Mouse (Mus musculus) layer of hippocampus, adult 8-10 months (tissue): ENCODE data around the gene Arhgef1. TPM values are rescaled to one million over a fixed set of nuclear protein-coding genes. Genes with fewer than 3 reads are reported as not detected.
A peak's percentile ranks its signal among the peaks of the same experiment; 100 is the strongest.
"Not testable (repeated sequence)": the region's sequence is repeated elsewhere in the genome, so short reads cannot be mapped to it uniquely, and the experiment has no call there.

Experiments
- DNase-seq, 2 experiments: peaks; one replicate each; pipeline ENCODE4 v3.0.0; 2022; ENCODE audit warnings: low spot score in 2 of 2
- total RNA-seq, 4 experiments: library from RNA; stranded (reverse); gene quantifications; 2 replicates each; pipeline ENCODE4 v1.2.4; 2022

The Arhgef1 gene
- total RNA-seq, 4 experiments from 2014 or later: 94.8 to 111 (median 99.3) TPM

DNA sequence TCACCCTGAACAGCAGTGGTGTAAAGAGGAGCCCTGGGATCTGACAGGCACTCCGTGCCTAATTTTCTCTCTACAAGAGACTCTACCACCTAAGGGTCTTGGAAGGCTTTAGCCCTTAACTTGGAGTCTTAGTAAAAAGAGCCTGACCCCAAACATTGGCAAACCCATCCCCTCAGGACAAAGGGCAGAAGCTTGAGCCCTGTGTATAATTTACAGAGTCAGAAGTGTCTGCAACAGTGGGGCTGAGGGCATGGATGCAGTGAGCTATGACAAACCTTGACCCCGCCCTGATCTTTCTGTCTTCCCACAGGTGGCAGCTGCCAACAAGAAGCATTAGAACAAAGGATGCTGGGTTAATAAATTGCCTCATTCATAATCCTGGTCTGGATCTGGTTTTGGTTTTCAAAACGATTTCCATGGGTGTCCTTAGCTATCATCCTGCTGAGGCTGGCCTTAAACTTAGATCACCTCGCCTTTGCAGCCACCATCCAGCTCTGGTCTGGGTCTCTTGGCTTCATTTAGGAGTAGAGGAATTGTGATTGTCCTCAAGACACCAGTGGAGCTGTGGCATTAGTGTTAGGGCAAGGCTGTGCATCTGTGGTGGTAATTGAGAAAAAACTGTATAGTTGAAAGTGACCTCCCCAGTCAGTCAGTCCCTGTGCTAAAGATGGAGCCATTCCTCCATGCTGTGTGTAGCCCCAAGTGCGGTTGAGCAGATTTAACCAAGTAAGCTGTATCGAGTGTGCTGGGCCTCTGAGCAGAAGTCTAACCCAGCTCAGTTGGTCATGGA, 13.1 kb upstream of the Arhgef1 start:
- no peak for DNase-seq

DNA sequence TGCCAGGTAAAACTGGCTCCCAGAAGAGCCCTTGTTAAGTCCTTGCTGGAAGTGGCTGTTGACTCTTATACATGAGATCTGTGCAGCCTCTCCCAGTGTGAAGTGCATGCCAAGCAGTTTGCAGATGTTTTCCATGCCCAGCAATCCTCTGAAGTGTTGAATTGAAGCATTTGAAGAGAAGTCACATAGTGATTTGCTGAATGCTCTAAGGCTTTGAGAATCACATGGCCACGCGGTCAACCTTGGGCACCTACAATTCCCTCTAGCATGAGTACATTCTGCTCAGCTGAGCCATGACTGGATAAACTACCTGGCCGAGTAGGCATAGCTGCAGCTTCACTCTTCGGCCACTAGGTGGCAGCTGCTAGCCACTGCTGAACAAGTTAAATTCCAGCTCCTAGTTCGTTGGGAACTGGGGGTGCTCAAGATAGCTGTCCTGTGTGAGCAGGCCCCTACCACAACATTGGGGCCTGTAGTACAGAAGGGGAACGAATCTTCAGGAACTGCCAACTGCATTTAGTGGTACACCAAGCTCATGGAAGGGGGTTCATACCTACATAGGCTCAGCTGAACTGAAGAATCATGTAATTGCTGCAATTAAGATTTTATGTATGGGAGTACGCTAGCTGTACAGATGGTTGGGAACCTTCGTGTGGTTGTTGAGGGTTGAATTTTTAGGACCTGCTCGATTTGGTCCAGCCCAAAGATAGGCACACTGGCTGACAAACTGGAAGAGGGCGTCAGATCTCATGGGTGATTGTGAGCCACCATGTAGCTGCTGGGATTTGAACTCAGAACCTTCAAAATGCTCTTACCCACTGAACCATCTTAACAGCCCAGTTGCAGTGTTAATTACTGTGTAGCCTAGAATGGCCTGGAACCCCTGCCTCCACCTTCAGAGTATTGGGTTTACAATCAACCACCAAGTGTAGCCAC, 12.2 kb upstream of the Arhgef1 start:
- DNase-seq: peak; percentile 39 to 69

DNA sequence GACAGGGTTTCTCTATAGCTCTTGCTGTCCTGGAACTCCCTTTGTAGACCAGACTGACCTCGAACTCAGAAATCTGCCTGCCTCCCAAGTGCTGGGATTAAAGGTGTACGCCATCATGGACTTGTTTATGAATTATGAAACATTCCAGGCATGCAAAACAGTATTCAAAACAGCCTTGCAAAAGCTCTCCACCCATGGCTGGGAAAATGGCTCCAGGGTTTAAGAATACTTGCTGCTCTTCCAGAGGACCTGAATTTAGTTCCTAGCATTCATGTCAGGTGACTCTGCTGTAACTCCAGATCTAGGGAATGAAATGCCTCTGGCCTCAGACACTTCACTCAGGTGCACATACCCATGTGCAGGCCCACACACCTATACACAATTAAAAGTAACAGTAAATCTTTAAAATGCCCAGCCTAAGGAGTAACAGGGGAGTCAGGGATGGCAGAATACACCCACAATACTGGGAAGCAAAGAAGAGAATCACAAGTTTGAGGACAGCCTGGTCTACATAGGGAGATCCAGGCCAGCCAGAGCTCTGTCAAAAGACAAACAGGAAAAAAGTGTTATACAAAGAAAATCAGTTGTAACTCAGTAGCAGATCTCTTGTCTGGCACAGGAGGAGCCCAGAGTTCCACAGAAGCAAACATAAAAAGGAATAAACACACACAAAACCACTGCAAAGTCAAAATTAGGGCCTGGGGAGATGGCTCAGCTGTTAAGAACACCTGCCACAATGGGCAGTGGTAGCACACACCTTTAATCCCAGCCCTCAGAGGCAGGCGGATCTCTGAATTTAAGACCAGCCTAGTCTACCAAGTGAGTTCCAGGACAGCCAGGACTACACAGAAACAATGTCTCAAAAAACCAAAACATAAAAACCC, 11.2 kb upstream of the Arhgef1 start:
- no peak for DNase-seq

DNA sequence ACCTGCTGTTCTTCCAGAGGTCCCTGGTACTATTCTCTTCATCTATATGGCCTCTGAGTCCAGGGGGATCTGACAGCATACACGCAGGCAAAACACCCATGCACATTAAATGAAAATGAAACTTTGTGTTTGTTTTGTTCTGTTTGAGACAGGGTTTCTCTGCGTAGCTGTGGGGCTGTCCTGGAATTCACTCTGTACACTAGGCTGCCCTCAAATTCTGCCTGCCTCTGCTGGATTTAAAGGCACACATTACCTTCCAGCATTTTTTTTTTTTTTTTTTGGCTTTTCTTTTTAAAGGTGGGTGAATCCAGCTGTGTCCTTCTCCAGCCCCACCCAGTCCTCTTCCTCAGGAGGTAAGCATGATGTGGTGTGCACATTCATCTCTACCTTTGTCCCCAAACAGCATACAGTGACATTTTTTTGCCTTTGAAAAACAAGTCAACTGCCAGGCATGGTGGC, 10.6 kb upstream of the Arhgef1 start:
- no peak for DNase-seq

DNA sequence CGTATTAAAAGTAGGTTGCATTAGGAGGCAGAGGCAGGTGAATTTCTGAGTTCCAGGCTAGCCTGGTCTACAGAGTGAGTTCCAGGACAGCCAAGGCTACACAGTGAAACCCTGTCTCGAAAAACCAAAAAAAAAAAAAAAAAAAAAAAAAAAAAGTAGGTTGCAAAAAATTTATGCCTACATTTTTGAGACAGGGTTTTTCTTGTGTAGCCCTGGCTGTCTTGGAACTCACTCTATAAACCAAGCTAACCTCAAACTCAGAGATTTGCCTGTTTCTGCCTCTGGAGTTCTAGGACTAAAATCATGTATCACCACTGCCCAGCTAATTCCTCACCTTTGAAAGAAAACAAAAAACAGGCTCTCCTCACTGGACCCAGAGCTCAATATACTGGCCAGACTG, 7.0 kb upstream of the Arhgef1 start:
- not testable (repeated sequence) for DNase-seq

DNA sequence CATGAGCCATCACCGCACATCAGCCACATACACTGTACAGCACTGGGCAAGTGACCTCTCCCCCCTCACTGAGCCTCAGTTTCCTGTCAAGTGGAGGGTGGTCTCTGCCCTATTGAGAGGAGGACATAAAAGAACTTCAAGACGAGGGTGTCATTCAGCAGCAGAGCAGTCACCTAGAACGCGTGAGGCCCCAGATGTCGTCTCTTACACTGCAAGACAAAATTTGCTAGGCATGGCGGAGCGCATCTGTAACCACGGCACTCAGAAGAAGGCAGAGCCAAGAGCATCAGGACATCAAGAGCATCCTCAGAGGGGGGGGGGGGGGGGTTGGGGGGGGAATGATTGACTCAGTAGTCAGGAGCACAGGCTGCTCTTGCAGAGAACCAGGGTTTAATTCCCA, 6.4 kb upstream of the Arhgef1 start:
- DNase-seq: no peak

DNA sequence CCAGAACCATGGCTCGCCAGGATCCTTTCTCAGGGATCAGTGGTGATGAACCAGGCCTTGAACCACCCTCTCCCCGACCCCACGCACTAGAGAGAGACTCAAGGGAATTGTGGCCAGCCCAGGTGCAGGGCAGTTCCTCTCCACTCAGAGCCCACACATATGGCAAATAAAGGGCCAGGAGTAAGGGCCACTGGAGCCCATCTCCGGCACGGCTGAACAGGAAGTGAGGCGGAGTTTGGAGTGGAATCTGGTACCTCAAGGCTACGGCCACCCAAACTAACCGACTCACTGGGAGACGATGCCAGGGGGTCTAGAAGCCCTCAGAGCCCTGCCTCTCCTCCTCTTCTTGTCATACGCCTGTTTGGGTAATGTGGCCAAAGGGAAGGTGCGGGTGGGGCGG, 5.5 kb upstream of the Arhgef1 start, which contains the start of gene Cd79a:
TSS of gene Cd79a (plus strand) at position 158 of the 400 bp plus-strand sequence.
- no peak for DNase-seq

DNA sequence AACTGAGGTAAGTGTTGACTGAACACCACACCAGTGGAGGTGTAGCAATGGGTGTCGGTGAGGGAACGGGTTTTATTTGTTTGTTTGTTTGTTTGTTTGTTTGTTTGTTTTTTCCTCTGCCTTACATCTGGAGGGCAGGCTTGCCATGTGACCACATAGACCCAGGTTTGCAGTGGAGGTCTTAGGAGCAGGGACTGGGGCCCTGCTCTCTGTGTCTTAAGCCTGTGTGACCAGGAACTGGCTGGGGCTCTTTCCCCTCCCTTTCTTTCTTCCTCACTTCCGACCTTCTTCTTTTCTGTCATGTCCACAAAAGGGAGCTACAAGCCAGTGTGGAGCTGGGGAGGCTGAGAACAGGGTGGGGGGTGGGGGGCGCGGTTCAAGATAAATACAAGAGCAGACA, 4.8 kb upstream of the Arhgef1 start:
- no peak for DNase-seq

DNA sequence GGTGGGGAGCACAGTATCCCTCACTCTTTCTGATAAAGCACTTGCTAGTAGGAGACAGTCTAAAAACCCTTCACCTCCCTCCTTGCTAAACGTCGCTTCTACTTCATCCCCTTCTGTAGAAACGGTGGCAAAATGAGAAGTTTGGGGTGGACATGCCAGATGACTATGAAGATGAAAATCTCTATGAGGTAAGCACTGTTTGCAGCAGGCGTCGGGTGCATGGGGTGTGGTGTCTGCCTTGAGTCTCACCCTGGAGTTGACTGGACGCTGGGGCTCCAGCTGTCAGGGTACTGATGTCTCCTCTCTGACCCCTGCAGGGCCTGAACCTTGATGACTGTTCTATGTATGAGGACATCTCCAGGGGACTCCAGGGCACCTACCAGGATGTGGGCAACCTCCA, 1.6 kb upstream of the Arhgef1 start:
- DNase-seq: no peak

DNA sequence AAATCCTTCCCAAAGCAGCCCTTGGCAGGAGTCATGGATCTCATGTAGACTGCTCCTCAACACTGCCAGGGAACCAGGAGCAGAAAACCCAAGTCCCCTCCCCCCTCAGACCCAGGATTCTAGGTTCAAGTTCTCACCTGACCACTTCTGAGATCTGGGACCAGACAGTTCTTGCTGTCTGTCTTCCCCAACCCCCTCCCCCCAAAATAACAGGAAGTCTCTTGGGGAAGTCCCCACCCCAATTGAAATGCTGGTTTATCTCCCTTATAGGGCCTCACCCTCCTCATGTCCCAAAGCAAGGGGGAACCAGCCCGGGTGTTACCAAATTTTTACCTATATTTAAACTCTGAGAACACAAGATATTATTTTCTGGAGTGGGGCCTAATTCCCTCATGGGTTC, 870 bp upstream of the Arhgef1 start:
- no peak for DNase-seq

DNA sequence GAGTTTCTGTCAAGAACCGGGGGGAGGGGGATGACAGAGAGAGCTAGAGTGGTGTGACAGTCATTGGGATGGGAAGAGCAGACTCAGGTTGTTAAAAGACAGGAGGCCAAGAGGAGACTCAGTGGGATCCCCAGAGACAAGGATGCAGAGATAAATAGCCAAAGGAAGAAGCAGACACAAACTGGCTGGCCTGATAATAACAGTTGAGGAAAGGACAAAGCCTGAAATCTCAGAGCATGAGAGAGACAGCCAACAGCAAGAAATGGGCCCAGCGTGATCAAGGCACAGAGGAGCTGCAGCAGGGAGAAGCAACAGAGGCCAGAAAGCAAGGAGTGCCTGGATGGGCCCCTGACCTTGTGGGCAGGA, 465 bp upstream of the Arhgef1 start:
- no peak for DNase-seq

DNA sequence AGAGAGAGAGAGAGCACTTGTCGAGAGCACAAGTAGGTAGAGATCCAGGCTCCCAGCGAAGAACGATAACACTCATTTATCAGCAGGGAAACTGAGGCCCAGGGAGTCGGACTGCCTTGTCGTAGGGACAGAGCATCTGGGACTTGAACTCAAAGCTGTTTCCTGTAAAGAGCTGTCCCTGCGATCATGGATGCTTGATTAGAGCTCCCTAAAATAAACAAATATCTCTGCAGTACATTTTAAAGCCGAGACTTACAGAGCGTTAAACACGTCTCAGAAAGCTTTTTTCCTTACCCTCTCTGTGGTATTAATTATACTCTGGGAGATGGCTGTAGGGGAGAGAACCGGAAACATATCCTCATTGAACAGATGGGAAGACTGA, 723 bp downstream of the Arhgef1 start:
- DNase-seq: no peak

DNA sequence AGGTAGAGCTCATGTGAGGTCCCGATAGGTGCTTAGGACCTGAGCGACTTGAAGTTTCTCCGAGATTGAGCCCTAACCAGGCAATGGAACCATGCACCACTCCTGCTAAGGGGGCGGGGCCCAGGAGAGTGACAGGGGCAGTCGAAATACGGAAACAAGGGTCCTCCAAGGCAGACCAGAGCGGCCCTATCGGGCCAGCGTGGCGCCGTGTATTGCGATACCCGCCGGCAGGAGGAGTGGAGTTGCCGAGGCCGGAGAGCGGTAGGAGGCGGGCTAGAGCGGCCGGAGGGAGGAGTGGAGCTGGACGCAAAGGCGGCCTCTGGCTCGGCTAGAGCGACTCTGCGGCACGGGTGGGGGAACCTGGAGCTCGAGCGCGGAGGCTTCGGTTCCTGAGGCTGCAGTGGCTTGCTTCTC, 1.4 kb downstream of the Arhgef1 start:
- peak; percentile 96 for DNase-seq

DNA sequence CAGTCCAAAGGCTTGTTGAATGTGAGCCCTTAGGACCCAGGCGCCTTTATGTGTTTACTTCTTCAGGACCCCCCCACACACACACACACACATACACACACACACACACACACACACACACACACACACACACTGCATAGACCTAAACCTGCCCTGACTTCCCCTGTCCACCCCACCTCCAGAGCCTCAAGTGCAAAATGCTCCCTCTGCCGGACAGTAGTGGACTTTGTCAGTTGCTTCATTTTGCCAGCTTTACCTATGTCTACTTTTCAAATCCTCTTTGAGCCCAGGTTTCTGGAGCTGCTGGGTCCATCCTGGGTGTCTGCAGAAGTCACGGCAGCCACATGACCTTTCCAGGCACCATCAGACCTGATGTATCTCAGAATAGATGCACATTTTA, 2.2 kb downstream of the Arhgef1 start:
- no peak for DNase-seq

DNA sequence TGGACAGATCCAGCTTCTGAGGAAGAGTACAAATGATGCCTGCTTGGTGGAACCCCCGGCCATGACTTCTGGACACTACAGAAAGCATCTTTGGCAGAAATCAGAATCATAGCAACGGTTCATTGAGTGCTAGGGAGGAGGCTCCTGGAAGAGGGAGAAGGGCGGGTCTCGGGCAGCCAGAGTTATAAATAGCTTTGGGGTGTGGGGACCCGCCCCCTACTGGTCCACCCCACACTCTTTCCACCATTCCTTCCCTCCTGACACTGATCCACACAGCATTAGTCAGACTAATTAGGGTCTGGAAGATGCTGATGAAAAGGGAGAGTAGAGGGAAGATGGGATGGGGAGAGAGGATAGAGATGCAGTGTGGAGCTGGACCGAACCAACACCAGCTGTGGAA, 3.8 kb downstream of the Arhgef1 start:
- DNase-seq: no peak

DNA sequence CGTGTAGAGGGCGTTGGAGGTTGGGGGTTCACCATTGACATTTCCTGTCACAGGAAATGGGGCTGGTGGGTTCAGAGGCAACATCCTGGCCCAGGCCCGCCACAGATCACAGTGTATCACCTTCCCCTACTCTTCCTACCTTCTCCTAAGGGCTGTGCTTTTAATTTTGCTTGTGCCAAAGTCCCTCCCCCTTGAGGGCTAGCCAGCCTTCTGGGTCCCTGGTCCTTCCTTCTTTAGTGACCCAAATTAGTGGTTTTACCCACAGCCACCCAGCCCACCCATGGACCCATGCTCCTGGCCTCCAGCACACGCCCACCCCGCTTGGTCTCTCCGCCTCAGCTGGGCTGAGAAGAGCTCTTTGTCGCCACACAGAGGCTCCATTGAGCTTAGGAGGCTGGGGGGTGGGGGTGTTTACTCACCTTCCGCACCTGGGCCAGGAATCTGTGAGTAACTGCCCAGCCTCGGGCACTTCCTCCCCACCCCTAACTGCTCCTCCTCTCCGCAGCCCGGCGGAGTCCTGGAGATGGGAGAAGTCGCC, 4.6 kb downstream of the Arhgef1 start:
- DNase-seq: no peak

DNA sequence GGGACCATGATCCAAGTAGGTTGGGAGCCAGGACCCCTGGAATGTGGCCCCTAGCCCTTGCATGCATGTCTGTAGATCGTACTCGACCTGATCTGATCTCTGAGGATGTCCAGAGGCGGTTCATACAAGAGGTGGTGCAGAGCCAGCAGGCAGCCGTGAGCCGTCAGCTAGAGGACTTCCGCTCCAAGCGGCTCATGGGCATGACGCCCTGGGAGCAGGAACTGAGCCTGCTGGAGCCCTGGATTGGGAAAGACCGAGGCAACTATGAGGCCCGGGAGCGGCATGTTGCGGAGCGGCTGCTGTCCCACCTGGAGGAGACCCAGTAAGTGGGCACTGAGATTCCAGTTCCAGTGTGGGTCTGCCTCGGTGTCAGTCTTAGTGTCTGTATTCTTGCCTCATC, 9.8 kb downstream of the Arhgef1 start:
- no peak for DNase-seq

DNA sequence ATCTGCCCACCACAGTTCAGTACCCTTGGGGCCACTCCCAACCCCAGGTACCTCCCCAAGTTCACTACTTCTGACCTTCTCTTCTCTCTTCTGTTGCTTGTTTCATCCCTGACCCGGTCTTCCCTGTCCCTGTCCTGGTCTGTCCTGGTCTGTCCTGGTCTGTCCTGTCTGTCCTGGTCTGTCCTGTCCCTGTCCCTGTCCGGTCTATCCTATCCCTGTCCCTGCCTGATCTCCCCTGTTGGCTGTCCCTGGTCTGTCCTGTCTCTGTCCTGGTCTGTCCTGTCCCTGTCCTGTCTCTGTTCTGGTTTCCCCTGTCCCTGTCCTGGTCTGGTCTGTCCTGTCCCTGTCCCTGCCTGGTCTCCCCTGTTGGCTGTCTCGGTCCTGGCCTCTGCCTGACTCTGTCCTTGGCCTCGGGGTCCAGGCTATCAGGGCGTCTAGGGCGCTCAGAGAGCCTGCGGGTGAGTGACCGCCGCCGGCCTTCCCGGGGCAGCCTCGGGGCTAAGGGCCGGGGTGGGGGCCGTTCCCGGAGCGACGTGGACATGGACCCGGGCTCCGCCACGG, 16.1 kb downstream of the Arhgef1 start:
- DNase-seq: no peak

DNA sequence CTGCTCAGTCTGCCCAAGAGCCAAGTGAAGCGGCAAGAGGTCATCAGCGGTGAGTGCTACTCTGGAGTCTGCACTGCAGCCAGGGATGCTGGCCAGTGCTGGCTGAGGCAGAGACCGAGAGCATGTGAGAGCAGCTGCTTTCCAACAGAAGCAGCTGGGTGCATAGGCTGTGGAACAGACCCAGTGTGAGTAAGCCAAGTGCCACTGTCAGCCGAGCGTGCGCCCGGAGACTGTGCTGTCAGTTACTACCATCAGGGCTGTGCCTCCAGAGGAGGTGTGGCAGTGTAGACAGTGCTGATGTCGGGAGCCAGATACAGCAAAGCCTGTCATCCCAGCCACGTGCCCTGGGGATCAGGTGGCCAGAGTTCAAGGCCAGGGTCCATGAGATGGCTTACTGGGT, 17.0 kb downstream of the Arhgef1 start:
- peak; percentile 46 to 47 for DNase-seq

DNA sequence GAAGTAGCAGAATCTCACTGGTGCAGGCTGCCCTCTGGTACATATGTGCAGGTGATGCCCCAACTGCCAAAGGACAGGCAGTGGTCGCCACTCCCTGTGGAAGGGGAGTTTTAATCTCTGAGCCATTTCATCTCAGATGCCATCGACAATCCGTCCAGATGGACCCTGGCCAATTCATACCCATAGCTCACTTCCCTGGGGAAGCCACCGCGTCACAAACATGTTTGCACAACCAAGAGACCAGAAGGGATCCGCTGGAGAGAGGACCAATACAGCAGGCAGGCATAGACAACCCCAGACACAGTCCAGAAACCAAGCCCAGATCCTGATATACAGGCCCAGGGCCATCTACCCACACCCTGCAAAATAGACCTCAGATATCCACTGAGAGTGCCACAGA, 27.8 kb downstream of the Arhgef1 start:
- no peak for DNase-seq

DNA sequence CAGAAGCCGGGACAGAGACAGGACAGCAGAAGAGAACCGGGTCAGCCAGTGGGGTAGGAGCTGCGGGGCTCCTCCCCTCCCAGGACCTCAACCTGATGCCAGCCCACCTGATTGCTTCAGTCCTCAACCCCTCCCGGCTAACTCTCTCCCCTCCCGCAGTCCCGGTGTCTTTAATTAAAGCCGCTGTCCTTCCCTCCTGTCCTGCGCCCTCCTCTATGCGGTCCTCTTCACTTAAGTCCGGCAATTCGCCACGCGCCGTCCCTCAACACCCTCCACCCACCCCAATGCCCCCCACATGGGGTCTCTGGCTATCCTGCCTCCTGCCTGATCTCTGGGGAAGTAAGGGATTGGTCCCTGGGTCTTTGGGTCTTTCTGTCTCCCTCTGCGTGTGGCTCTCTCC, 28.9 kb downstream of the Arhgef1 start:
- DNase-seq: no peak
